Mouse (Mus musculus) kidney, adult 11 months (tissue): Measurements from ENCODE around the gene Mgat4a.
"Not testable (repeated sequence)": the region's sequence is repeated elsewhere in the genome, so short reads cannot be mapped to it uniquely, and the experiment has no call there.

Experiments
- DNase-seq: peaks from one replicate; pipeline ENCODE4 v3.0.0; 2022

Gene Mgat4a

DNA sequence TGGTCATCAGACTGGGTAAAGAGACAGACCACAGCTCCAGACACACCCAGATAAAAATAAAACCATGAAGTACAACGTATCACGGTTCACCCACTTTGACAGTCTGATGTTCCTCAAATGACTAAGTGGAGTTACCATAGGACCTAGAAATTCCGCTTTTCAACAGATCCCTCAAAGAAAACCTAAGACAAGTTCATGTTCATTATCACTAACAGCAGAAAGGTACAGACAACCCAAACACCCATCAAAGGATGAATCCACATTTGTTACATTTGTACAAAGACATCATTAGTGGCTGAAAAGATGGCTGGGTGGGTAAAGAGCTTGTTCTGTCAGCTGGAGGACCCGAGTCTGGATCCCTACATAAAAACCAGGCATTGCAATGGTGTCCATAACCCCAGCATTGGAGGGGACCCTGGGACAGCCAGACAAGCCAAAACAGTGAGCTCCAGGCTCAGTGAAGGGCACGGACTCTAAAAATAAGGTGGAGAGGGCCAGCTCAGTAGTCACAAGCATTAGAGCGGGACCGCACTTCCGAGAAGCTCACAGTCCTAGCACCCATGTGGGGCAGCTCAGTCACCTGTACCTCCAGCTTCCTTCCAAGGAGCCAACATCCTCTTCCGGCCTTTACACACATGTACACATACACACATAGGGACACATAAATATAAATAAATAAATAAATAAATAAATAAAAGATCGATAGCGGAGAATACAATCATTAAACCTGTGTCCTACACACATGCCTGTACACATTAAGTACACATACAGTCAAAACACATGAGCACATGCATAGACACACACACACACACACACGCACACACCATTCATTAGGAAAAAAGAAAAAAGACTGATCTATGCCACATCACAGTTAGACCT is 8.9 kb downstream of the Mgat4a start:
- no peak for DNase-seq

DNA sequence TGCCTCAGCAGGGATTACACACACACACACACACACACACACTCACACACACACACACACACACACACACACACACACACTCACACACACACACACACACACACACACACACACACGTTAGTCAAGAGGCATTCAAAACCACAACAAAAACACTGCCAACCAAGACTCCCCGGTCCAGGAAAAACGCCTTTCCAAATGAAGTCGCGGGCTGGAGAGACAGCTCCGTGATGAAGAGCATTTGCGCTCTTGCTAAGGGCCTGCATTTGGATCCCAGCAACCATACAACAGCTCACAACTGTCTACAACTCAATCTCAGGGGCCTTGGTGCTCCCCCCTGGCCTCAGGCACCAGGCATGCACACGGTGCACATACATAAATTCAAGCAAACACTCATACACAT is 10.8 kb downstream of the Mgat4a start:
- no peak for DNase-seq

DNA sequence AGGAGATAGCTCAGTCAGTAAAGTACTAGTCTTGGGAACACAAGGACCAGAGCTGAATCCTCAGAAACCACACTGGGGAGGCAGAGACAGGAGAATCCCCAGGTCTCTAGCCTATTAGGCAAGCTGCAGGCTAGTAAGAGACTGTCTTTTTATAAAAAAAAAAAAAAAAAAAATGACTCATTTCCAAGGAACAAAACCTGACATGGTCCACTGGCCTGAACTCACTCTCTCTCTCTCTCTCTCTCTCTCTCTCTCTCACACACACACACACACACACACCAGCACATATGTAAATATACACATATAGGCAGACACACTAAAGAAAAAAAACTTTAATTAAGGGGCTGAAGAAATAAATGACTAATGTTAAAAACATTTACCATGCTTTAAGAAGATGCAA is 14.6 kb downstream of the Mgat4a start:
- no peak for DNase-seq

DNA sequence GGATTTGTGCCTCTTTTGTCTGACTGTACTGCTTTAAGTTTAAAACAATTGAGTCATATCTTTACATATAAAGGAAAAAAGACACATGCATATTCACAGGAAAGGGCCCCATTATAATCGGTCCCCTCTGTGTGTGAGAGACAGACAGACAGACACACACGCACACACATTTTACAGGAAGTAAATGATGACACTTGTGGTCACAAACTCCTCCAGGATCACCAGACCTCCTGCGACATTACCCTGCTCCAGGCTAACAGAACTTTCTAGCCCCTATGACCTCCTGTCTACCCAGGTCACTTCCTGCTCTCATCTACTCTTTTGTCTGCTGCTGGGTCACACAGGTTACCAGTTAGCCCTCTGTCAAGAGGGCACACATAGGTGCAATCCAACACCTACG is 16.1 kb downstream of the Mgat4a start:
- DNase-seq: no peak

DNA sequence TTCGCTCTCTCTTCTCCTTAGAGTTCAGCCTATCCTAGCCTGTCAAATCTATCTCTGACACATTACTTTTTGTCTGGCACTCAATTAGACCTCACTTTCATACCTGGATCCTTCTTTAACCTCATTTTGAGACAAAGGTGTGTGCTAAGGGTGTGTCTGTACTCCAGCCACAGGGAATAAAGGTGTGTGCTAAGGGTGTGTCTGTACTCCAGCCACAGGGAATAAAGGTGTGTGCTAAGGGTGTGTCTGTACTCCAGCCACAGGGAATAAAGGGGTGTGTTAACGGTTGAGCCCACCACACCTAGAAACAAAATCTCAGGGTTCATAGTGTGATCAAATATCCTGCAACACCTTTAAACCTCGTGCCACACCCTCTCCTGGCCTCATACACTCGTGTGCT is 16.7 kb downstream of the Mgat4a start:
- not testable (repeated sequence) for DNase-seq

DNA sequence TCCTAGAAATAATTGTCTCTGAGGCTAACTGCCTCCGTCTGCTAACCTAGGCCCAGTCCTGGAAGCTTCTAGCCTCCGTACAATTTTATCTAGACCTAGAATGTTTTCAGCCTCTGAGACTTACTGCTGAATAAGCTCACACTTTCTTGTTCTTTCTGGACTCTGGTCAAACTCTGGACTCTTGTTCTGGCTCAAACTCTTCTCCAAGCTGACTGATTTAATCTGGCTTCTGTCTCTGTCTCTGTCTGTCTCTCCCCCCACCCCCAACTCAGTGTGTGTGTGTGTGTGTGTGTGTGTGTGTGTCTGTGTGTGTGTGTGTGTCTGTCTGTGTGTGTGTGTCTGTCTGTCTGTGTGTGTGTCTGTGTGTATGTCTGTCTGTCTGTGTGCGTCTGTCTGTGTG is 17.3 kb downstream of the Mgat4a start:
- peak; percentile 50 for DNase-seq

DNA sequence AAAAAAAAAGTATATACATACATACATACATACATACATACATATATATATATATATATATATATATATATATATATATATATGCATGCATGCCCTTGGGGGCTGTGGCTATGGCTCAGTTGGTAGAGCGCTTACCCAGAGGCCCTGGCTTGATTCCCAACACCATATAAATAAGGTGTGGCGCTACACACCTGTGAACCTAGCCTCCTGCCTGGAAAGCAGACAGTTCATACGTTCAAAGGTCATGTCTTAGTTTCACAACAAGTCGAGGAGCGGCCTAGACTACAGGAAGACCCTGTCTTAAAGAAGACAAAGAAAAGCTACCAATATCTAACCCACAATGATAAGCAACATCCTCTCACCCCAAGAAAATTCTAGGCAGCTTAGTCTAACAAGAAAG is 18.7 kb downstream of the Mgat4a start:
- peak; percentile 42 for DNase-seq

DNA sequence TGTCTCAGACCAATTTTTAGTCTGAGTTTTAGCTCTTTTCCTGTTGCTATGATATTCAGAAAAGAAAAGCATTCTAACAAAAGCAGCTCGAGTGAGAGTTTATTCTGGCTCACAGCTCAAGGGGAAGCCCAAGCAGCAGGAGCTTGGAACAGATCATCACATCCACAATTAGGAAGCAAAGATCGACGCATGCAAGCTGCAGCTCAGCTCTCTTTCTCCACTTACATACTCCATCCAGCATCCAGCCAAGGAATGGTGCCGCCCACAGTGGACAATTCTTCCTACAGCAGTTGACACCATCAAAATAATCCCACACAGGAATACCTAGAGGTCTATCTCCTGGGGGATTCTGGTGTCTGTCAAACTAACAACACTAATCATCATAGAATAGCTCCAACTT is 22.0 kb downstream of the Mgat4a start:
- no peak for DNase-seq

DNA sequence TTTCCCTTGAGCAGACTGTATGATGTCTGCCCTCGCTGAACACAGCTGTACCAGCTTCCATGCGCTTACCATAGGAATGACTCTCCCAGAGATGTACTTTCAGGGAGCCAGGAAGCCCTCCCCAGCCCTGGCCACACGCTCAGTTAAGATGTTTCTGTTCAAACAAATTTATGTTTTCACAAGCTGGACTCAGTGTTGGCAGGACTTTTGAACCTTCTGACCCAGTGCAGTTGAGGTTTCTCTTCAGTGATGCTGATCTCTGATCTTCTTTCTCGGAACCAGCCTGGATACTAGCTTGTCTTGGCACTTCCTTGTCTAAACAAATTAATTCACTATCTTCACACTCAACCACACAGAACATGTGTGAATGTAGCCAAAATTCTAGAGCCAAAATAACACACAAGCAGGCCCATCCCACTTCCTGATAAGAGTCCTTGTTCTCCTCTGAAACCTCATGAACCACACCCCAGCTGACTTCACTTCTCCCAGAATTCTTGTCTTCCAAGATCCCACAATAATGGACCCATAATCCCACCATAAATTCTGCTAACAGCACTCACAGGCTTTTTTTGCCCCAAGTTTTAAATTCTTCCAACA is 22.6 kb downstream of the Mgat4a start:
- DNase-seq: peak; percentile 56

DNA sequence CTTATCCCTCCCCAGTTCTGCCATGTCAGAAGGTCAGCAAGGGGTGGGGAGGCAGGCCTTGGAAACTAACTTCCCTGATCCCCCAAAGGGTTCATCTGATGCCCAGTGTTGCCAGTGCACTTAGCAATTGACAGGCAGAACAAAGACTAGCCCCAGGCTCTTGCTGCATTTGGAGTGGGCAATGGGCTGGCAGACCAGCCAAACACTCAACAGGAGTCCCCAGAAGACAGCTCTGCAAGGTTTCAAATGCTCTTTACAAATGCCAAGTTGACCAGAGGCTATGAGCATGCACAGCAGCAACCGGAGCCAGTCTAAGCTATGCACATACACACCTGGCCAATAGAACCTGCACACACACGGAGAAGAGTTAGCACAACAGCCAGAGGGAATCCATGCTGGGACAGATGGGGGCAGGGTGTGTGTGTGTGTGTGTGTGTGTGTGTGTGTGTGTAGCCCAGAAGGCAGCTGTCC is 27.8 kb downstream of the Mgat4a start:
- DNase-seq: peak; percentile 42

DNA sequence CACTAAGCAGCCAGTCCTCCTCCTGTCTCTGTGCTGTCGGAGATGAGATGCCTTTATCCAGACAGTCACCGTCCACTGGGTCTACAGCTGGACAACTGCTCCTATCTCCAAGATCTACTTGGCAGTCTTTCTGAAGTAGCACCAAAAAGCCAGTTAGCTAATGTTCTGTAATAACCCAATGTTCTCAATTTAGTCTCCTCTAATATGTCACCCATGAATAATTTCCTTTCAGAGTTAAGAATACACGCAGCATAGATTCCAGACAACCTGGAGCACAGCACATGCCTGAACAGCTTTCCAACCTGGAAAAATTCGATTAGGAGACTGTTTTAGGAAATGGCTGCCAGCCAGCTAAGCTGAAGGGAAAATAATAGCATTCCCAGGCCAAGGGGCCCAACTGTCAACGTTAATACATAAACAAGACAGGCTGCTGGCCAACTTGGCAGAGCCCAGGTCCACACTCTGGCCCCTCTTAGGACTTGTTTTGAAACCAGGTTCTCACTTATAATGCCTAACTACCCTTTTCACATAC is 28.6 kb downstream of the Mgat4a start:
- DNase-seq: peak; percentile 92

DNA sequence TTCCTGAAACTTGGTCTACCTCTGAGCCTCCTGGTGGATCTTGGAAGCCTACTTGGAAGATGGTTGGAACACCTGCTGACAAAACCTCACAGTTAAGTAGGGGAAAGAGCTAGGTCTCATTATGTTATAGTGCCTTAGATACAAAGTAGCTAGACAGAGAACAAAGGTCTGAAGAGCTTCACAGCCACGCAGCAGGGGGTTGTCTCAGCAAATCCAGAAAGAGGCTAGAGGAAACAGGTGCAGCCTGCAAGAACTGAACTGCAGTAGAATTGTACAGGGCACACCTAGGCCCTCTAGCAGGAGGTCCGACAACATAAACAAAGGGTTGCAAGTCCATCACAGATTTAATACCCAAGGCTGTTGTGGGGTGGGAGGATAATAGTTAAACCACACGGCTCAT is 30.6 kb downstream of the Mgat4a start:
- DNase-seq: no peak

DNA sequence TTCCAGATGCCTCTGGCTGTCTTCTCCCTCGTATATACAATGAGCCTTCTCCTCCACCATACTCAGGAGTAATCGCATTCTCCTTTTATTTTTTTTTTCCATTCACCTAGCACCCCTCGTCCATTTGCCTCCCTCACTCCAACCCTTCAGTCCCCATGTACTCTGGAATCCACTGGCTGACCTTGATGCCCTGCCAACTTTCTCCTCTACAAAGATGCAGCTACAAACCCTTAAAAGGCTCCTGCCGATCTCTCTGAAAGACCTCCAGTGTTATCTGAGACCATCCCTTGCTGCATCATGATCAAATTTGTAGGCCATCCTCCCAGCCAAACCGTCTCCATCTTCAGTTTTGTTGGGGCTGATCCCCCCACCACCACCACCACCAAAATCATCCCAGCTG is 31.4 kb downstream of the Mgat4a start:
- no peak for DNase-seq

DNA sequence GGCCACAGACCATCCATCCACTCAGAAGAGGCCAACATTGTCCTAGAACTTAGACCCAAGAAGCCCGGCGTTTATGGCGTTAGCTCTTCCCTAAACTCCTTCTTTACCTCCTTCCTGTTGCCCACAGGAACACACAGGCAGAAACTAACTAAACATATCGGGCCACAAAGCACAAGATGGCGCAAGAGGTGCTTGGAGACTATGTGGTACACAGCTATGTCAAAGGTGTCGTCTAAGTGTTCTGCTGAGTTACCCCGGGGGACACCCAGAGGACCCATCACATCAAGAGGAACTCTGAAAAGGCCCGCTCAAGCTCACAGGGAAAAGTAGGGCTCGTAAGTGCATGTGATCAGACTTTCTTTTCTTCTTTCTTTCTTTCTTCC is 35.5 kb downstream of the Mgat4a start:
- DNase-seq: no peak

DNA sequence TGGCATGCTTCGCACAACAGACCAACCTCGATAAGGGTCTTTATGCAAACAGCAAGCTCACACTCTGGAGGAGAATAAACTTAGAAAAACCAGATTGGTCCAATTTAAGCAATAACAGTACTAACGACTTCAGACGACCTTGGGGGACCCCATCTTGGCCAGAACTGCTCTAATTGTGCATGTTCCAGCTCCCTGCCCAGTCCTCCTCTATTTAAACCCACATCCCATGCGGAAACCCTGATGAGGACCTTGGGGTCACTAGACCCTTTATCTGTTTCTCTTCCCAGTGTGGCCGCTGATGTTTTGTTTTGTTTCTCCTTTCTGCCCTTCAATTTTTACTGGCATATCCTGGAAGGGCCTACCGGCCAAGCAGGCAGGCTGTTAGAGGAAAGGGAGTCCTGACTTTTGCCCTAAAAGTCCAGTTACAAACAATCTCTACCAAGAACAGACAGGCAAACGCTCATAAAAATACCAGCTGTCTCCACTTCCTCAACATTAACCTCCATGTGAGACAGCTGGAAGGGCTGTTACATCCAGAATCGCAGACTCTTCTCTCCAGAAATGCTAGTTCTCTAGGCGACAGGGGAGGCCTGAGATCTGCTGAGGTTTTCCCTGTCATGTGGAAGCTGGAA is 36.0 kb downstream of the Mgat4a start:
- peak; percentile 38 for DNase-seq

DNA sequence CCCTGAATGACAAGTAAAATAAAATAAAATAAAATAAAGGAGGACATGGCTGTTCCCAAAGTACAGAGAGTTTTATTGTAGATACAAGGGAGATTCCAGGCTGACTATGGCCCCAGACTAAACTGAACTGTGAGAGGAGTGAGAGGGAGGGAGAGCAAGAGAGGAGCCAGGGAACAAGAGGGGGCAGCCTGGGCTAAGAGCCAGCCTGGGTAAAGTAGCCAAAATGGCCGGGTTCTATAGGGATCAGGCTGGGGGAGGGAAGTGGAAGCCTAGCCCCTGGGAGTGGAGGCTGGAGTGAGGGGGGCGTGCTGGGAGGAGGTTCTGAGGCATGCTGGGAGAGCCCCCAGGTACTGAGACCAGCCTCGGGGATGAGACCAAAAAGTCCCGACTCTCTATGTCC is 37.2 kb downstream of the Mgat4a start:
- no peak for DNase-seq

DNA sequence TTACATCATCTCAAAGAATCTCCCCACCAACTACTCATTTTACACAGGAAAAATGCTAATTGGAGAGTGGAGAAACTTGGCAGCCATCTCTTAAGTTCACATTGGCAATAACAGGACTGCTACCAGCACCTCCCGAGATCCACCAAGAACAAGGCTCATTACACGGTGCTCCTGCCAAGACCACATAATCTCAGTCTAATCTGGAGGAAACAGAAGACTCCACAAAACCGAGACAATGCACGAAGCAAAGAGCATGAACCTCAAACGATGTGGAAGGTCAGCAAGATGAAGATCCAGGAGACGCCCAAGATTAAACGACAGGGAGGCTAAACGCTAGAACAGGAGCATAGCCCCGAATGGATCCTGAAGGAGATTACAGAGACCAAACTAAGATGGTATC is 38.5 kb downstream of the Mgat4a start:
- DNase-seq: no peak

DNA sequence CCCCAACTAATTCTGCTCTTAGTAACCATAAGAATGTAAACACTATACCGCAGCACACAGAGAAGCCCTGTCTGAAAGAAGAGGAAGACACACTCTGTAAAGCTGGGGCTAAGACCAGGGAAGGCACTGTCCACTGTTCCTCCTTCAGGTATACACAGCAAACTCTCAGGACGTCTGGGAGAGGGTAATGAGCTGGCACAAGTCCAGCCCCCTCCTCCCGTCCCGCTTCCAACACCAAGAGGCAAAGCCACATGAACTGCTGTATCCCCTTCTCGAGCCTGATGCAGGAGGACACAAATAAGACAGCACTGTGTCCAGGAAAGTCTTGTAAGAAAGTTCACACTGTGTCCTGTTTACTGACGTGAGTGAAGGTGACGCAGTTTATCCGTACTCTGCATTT is 40.1 kb downstream of the Mgat4a start:
- DNase-seq: no peak

DNA sequence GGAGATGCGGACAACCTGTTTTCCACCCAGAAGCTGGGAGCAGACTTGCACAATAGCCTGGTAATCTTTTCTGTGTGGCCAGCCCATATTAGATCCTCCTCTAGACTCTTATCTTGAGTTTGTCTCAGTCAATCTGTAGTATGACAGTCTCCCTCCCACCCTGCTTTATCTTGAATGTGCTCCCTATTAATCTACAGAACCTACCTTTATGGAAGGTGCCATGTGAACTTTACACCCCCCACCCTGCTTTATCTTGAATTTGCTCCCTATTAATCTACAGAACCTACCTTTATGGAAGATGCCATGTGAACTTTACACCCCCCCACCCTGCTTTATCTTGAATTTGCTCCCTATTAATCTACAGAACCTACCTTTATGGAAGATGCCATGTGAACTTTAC is 41.4 kb downstream of the Mgat4a start:
- DNase-seq: not testable (repeated sequence)

DNA sequence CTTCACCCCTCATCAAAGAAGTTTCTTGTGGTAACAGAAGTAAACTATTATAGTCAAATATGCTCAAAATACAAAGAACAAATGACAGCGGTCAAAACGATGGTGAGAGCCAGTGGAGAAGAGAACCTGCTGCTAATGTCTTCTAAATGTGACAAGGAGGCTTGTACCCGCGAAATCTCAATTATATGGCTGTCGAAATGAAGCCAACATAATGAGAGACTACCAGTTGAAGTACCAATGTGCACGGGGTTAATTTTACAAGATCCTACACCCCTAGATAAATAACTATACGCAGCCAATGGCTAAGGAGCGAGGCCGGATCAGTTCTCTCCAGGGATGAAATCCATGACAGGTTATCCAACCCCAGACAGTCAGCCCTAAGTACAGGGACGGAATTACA is 41.9 kb downstream of the Mgat4a start:
- no peak for DNase-seq

DNA sequence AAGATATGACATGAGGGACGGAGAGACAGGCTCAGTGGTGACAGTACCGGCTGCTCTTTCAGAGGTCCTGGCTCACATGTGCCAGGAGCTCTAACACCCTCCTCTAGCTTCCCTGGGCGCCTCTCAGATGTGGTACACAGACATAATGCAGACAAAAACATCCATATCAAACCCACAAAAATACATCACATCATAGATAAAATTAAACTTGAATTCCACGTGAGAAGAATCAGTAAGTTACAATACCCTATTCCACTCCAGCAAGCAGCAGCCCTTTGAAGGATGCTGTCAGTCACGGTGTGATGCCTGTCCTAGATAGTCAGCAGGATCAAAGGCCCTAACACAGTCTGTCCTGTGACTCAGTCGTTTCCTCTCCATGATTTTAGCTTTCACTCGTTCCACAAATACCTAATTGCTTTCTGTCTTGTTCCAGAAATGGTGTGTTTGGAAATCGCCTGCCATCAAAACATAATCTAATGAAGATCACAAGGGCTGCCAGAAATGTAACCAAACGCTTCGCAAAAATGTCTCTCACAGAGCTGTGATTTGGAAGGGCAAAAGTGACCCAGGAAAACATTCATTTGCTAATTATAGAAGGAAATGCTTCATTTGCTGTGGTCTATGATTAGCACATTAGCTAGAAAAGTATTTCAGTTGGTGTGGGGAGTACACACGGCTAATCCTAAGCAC is 44.1 kb downstream of the Mgat4a start:
- no peak for DNase-seq

DNA sequence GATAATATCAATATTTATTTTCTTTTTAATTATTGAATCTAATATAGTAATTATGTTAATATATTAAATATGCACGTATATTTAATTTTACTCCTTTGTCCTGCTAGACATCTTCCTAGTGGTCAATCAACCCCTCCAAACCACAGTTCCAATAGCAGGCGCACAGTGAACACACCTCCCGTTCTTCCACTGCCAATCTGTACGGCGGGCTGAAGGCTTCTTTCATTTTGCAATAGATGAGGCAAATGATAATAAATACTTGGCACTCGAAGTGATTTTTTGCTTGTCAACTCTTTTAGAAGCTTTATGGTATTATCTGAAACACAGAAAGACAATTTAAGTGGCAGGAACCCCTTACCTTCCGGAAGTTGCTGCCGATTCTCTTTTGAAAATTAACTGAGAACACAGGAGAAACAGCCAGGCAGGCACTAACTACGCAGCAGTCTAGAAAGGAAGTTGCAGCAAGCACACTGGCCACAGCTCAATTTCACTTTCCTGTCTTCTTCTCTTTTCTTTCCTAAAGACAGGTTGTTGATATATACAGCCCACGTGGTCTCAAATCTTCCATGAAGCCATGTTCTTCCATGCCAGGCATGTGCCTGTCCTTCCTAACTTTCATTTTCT is 45.0 kb downstream of the Mgat4a start:
- DNase-seq: no peak

DNA sequence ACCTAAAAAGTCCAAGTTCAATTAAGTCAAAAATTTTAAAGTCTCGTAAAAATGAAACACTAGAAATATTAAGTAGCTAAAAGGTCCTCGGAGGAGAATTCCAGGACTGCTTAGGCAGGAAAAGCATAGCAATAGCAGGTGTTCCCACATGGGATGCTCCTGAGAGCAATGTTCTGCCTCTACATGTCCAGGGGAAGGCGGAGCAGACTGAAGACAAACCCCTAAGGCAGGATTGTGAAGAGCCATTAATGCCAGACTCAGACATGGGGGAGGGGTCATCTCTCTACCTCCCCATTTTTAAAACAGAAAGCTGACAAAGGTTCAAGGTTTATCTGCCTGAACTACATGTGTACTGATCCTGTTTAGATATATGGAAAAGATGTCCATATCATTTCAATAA is 45.7 kb downstream of the Mgat4a start:
- DNase-seq: no peak
